Mouse (Mus musculus) WW6 (cell line): ENCODE data around the gene Mfap1a.
"Not testable (repeated sequence)": the region's sequence is repeated elsewhere in the genome, so short reads cannot be mapped to it uniquely, and the experiment has no call there.

ENCODE experiments used
- DNase-seq: peaks from one replicate; pipeline ENCODE4 v3.0.0-alpha.2; 2013; ENCODE audit warnings: low read depth, low spot score

Mfap1a gene

DNA sequence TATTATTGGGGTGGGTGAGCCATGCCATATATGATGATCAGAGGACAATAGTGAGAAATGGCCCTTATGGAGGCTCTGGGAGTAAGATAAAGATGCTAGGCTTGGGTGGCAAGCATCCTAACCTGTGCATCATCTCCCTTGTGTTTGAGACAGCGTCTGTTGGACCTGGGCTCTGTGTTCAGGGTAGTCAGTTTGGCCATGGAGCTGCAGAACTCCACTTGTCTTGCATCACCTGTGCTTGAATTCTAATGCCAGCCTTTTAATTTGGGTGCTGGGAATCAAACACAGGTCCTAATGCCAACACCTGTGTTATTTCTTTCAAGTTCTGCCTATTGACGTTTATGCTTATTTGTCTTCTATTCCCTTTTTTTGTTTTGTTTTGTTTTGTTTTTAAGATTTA is 31.2 kb downstream of the Mfap1a start:
- DNase-seq: not testable (repeated sequence)

DNA sequence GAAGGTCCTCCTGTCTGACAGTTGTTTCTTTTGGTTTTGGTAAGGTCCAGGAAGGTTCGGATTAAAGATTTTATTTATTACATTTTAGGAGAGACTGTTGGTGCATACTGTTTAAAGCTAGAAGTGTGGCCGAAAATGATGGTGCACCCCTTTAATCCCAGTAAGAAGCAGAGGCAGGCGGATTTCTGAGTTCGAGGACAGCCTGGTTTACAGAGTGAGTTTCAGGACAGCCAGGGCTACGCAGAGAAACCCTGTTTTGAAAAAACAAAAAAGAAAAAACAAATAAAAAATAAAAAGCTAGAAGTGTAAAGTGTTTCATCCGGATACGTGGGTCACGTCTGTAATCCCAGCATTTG is 32.3 kb downstream of the Mfap1a start:
- DNase-seq: no peak

DNA sequence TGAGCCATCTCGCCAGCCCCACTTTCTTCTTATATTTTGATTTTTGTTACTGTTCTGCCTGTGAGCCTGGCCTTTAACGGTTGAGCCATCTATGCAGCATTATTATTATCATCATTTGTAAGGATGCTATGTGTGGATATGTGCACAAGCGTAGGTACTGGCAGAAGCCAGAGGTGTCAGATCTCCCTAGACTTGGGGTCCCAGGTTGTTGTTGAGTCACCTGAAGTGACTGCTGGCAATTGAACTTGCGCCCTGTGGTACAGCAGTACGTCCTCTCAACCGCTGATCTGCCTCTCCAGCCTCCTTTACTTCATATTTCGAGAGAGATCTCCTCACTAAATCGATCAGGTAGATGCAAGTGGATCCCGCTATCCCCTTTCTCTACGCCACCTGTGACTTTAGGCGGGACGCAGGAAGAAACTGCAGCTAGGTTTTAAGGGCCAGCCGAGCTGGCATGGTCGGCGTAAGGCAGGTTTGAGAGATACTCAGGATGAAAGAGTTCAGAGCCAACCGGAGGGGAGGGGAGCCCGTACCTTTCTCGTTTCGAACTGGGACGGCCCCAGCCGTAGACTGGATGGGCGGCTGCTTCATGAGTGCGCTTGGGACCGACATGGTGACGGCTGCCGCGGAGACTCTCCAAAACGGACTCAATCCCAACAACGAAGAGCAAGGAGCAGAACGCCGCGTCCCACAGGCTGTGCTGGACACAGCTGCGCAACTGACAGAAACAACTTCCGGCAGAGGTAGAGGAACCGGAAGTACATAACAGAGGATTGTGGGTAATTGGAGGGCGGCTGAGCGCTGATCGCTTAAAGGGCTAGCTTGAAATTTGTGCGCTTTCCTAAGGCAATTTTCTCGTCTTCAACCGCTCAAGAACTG is 32.9 kb downstream of the Mfap1a start, which contains the start of gene Mfap1b:
TSS of gene Mfap1b (minus strand) at position 767 of the 879 bp plus-strand sequence.
- peak; percentile 53 for DNase-seq

DNA sequence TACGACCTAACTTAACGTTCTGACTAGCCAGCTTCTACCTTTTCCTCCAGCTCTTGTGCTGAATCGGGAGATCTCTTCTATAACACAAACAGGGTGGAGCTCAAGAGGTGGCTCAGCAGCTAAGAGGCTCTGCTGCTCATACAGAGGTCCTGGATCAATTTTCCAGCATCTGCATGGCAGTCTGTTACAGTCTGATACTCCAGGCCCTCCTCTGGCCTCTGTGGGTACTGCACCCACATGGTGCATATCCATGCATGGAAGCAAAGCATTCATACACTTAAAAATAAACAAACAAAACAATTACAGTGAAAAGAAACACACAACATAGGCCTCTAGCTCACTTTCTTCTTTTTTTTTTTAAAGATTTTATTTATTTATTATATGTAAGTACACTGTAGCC is 33.7 kb downstream of the Mfap1a start:
- DNase-seq: not testable (repeated sequence)

DNA sequence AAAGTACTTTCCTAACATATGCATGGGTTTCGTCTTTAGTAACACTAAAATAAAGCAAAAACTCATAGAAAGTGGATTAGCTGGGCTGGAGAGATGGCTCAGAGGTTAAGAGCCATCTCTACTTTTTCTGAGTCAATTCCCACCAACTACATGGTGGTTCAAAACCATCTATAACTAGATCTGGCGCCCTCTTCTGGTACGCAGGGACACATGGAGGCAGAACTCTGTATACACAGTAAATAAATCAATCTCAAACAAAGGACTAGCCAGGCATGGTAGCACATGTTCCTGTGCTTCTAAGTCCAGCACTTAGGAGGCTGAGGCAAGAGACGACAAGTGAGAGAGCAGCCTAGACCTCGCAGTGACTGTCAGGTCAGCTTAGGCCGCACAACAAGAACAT is 37.5 kb downstream of the Mfap1a start:
- not testable (repeated sequence) for DNase-seq

DNA sequence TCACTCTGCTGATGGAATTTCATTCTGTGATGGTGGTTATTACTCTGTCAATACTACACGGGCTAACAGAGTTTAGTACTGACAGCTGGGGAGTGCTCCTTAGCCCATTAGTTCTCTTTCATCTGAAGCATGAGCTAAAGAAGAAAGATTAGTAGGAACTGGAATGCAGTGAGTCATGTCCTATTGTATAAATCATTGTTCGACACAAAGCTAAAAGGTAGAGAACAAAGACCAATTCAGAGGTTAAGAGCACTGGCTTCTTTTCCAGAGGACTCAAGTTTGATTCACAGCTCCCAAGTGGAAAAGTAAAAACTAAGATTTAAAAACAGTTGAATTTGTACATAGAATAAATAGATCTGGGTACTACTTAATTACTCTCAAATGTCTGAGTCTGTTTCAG is 46.4 kb downstream of the Mfap1a start:
- no peak for DNase-seq

DNA sequence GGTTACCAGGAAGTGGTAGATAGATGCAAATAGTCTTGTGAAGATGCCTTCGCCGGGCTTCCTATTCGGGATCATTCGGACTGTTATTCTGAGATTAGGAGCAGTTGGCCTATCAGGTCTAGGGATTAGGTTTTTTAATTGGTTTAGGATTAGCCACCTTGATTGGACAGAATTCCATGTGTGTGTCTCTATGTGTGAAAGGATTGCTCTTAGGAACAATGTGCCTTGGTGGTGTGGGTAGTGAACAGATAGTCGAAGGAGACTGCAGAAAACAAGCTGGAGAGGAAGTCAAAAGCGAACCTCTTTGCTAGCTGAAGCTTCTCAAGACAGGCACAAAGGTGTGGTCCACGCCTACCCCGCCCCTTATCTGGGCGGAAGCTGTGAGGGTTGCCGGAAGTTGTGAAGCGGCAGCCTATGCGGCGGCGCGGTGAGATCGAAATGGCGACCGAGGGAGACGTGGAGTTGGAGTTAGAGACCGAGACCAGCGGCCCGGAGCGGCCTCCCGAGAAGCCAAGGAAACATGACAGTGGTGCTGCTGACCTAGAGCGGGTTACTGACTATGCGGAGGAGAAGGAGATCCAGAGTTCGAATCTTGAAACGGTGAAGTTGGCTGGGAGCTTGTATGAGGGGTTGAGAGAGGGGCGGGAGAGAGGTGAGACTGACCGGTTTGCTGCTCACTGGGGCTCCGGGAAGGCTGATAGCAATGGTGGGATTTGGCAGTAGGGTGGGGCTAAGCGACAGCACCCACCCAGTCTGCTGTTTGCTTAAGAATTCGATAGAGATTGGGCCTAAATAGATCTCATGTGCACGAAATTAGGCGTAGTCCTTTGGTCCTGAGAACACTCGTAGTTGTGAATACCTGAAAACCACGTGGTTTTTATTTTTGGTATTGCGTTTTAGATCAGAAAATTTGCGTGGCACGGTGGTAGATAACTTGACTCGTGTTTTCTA is 49.5 kb downstream of the Mfap1a start, which contains the start of gene Serinc4:
TSS of gene Serinc4 (minus strand) at position 90 of the 951 bp plus-strand sequence.
- peak; percentile 65 for DNase-seq

DNA sequence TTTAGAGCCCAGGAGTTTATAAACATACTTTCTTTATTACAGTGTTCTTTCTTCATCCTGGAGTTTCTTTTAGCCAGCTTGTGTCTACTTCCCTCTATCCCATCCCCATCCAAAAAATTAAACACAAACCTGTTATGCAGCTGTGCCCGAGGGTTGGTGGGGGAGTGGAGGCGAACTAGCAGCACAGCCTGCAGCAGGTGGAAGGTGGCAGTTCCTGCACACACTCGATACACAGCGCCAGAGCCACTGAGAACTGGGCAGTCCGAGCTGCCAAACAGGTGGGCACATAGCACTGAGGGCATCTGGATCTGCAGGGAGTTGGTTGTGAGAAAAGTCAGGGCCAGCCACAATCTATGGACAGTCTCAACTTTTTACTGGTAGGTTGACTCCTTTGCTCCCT is 50.9 kb downstream of the Mfap1a start:
- no peak for DNase-seq

DNA sequence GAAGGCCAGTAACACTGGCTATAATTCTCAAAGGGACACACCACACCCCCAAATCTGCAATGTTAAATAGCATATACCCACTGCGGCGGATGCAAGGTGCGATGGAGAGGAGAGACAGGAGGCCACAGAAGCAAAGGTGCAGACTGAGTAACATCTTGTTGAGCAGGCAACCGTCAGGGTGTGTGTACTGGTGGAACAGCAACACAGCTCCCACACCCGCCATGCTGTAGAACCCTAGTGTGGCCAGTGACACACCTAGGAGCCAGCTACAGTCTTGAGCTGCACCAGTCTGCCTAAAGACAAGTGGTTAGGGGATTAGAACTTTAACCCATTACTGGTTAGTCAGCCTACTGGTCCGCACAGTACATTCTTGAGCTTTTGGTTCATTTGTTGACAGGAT is 52.5 kb downstream of the Mfap1a start:
- no peak for DNase-seq

DNA sequence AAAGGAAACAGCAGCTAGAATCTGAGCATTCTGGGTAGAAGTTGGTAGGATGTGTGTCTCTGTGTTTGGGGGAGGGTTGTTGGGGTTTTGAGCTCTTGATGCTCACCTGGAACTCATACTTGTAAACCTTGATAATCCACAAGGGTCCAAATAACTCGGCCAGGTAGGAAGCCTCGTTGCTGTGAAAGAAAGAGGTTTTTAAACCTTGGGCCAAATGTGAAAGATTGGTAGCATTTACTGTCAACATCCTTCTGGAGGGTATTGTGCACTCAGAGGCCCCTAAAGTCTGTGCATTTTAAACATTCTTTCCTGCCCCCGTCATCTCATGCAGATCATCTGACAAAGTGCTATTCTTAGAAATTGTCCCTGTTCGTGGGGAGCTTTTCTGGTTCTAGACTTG is 53.5 kb downstream of the Mfap1a start, which contains the start of gene Hypk:
TSS of gene Hypk (plus strand) at position 301 of the 400 bp plus-strand sequence.
- DNase-seq: no peak

DNA sequence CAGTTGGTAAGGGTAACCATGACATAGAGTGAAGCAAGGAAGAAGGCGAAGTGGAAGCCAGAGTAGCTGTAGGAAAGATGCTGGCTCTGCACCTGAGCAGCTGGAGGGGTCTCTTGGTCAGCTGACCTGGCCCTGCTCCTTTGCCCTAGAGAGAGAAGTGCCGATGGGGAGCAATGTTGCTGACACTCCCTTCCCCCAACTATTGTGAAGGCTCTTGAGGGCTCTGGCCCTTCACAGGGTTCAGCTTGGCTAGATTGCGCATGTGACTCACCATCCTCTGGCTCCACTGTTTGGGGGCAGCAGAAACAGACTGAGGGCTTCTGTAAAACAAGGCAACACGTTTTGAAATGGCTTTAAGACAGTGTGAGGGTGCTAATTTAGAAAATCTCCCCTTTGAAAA is 54.1 kb downstream of the Mfap1a start:
- no peak for DNase-seq

DNA sequence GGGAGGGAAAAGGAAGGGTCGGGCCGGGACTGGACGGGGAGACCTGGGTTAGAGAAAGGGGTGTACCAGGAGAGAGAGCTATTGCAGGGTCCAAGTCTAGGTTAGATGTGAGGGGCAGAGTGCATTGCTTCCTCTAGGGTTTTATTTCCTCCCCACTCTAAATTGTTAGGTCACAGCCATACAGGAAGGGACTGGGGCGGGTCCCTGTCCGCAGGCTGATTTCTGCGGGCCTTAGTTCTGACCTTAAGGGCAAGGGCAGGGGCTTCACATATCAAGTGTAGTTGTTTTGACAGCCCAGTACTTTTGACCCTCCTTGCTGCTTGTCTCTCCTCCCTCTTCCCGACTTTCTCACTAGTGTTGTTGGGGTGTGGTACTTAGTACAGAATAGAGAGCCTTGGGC is 56.4 kb downstream of the Mfap1a start:
- DNase-seq: no peak

DNA sequence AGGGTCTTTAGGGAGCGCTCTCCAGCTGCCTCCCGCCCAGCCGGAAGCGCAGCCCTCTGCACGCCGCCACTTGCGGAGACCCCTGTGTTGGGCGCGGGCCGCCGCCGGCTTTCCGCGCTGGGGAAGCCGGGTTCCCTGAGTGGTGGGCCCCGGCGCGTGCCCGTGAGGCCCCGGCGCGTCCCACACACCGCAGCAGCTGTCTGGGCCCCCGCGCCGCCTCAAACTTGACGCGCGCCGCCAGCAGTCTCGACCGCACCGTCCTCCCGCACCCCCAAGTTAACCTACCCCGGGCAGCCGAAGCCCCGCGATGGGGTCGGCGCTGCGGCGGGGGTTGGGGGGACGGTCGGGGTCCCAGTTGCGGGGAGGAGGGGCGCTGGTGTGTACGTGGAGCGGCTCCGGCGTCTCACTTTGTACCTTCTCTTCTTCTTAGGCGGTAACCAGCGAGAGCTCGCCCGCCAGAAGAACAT is 56.9 kb downstream of the Mfap1a start:
- DNase-seq: no peak

DNA sequence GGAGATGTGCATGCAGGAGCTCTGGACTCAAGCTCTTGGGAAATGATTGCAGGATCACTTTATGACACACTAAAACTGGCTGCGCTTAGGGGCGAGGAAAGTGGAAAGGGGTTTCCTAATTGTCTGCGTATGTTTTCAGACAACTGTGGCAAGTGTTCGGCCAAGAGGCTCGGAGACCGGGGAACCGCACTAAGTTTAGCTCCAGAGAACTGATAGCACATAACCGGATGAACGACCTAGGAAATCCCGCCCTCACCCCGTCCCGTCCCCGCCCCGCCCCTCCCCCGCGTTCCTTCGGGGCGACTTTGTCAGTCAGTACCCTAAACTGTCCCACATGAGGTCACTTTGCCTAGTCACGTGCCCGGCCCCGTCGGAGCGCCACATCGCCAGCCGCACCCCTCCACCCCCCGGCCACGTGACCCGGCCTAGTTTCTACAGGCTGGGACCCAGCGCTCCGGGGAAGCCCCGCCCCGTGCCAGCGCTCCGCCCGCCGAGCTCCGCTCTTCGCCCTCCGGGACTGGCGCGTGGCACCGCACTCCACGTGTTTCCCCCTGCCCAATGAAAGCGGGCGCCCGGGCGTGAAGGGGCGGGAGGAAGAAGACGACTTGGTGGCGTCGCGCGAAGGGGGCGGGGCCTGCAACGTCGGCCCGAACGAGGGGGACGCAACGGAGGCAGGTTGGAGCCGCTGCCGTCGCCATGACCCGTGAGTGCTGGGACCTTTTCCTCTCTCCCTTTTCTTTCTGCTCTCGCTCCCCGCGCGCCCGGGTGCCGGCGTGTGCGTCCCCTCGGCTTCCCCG is 57.5 kb downstream of the Mfap1a start, which contains the start of gene Serf2:
TSS of gene Serf2 (plus strand) at position 457 of the 797 bp plus-strand sequence.
- DNase-seq: peak; percentile 98

DNA sequence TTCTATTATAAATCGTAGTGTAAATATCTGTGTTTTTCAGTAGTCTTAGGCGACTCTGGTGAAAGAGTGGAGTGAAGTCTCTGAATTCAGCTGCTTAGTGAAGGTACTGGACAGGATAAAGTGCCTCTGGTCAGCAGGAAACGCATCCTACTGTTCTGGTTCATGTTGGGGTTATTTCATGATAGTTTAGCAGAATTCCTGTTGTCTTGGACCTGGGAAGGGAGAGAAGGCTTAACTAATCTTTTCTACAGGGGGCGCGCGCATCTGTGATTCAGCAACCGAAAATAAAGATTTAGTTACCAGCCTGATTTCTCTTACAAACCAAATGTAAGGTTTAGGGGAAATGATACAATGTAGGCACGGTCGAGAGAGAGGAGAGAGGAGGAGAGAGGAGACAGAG is 58.3 kb downstream of the Mfap1a start:
- no peak for DNase-seq

DNA sequence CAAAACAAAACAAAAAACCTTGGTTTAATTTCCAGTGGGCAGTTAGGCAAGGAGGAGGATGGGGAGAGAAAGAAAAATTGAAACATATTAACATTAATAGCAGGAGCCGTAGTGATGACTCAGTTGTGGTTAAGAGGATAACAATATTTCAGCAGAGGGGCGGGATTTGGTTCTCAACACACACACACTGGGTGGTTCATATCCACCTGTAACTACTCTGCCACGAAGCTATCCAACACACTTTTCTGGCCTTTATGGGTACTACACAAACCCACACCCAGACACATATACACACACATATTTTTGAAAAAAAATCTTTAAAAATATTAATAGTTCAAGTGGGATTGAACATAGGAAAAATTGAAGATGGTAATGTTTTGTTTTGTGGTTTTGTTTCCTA is 59.5 kb downstream of the Mfap1a start:
- no peak for DNase-seq

DNA sequence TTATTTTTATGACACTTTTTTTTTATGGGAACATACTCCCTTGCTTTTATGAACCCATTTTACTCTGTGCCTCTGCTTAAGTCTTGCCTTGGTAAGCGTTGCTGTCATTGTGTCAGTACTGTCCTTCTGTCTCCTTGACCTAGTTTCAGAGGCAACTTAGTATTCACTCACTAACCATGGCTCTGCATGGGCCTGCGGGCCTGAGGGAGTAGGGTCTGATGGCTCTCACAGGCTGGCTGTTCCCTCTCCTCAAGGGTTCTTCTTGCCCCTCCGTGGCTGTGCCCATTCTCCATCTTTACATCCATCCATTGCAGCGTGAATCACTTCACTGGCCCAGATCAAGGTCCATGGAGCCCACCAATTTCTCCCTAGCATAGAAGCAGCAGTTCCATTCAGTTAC is 60.0 kb downstream of the Mfap1a start:
- no peak for DNase-seq

DNA sequence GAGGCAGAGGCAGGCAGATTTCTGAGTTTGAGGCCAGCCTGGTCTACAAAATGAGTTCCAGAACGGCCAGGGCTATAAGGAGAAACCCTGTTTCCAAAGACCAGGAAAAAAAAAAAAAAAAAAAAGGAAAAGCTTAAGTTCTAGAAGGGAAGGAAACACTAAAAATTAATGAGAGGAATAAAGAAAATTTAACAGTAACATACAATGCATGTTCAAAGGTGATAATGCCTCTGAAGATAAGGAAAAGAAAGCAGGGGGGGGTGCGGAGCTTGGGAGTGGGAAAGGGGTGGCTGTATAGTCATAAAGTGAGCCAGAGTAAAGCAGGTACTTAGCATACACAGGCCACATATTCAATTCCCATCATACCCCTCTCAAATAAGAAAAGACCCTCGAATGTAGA is 61.3 kb downstream of the Mfap1a start:
- no peak for DNase-seq

DNA sequence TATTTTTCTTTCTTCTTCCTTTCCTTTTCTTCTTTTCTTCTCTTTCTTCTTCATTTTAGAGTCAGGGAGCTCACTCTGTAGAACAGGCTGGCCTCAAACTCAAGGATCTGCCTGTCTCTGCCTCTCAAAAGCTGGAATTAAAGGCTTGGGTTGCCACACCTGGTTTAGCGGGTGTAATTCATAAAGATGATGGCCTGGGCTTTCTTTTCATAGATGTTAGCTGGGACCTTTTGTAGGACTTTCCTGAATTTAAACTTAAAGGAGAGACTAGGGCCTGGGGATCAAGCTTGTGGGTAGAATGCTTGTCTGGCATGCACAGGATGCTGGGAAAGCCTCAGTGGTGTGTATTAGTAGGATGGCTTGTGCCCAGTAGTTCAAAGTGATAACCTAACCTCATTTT is 62.3 kb downstream of the Mfap1a start, which contains the start of gene Ell3:
TSS of gene Ell3 (minus strand) at position 101 of the 400 bp plus-strand sequence.
- no peak for DNase-seq

DNA sequence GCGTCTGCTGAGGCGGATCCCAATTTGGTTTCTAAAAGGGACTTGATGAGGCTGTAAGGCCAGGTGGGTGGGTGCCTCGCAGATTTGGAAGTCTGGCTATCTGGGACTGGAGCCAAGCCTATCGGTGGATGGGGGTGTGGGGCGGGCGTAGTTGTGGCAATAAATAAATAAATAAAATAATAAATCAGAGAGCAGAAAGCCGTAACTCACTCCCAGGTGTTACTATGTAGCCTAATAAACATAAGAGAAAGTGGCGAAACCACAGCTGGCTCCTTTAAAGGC is 63.5 kb downstream of the Mfap1a start:
- DNase-seq: no peak
